Mouse (Mus musculus) leukemia stem cell, adult 10-12 weeks (primary cell): ENCODE results near the gene Gm48551. TPM values are rescaled to one million over a fixed set of nuclear protein-coding genes. Genes with fewer than 3 reads are reported as not detected.

Experiments
- polyA plus RNA-seq: library from polyadenylated mRNA; stranded (reverse); fragments of >175 nt; gene quantifications from 2 replicates; pipeline ENCODE4 v1.2.3, GENCODE M21; 2012; ENCODE audit warnings: low replicate concordance

Gene Gm48551
- 0.33 and 0.42 TPM in 2 replicates for polyA plus RNA-seq

DNA sequence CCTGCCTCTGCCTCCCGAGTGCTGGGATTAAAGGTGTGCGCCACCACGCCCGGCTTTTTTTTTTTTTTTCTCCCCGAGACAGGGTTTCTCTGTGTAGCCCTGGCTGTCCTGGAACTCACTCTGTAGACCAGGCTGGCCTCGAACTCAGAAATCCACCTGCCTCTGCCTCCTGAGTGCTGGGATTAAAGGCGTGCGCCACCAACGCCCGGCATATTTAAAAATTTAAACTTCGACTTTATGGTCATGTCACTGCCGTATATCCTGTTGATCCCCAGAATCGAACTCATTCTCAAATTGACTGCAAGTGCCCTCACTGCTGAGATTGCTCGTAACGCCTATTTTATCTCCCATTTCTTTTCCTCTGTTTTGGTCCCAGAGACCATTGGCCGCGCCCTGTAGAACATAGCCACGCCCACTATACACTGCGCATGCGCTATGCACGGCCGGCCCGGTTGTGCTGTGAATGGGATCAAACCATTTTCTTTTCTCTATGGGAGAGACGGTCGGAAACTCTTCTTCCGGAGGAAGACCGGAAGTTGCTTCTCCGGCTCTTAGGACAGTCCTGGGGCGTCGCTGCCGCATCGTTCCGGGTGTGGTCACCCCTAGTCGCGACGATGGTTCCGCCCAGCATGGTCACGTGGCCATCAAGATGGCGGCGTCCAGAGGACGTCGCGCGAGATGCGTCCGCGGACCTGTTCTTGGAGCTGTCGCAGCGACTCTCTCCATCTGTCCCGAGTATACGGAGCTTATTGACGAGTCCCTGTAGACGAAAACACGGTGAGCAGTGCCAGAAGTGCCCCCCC is at the start of gene Gm48551, which contains the start of gene Dohh:
TSS of gene Gm48551 (plus strand) at position 665 of the 803 bp plus-strand sequence.
TSS of gene Dohh (plus strand) at position 627 of the 803 bp plus-strand sequence.

DNA sequence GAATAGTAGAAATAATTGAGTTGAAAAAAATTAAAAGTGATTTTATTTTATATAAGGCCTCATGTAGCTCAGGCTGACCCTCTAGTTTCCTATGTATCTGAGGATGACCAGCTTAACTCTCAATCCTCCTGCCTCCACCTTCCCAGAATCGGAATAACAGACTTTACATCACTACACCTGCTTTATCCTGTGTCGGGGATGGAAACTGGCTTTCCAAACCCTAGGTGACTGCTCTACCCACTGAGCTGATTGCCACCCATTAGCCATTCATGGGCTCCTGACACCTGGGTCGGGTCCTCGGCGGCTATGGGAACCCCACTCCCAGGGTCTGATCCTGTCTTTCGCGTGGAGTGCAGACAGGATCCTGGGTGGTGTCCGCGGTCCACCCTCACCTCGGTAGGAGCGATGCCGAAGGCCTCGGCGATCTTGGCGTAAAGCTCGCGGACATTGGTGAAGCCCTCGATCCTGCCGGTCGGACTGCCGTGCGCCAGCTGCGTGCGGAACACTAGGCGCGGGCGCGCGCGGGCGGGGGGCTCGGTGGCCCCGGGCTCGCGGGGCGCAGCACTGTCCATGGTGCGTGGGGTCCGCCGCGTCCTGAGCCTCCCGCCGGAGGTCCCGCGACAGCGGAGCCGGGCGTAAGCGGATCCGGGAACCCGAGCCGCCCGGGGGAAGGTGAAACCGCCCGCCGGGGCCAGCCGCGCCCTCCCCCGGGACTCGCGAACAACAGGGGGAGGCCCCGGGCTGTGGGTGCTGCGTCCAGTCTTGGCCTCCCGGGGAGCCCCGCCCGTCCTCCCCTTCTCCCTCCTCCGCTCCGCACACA is 41.4 kb upstream of the Gm48551 start, which contains the start of gene Gipc3:
TSS of gene Gipc3 (minus strand) at position 581 of the 820 bp plus-strand sequence.

DNA sequence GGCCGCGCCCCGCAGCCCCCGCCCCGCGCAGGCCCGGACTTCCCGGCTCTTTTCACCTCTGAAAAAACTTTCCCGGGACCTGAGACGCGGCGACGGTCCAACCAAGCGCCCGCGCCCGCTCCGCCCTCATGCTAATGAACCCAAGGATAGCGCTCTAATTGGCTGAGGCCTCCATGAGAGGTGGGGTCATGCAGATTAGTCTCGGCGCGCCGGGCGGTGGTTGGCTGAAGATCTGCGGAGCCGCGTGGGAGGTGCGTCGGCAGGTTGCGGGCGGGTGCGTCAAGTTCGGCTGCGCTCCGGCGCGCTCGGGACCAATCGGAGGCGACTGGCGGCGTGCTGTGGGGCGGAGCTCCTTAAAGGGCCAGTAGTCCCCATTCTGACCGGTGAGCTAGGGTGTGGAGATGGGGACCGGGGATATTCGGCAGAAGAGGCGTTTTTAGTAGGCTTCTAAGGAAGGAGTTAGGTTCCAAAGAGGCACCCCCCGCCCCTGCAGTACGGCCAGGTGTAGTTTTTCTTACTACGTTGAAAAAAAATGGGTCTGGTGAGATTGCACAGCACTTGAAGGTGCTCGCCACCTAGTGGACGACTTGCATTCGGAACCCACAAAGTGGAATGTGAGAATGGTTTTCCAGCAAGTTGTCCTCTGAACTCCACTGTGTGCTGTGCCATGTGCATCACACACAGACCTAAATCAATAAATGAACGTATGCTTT is 33.8 kb upstream of the Gm48551 start, which contains the start of gene Hmg20b:
TSS of gene Hmg20b (minus strand) at position 130 of the 713 bp plus-strand sequence.

GRCm38 (mm10) chr10:81356991-81357844 is 27.0 kb upstream of the Gm48551 start, which contains the start of gene Mfsd12:
Mfsd12 (plus strand) TSS chr10:81357491.

DNA sequence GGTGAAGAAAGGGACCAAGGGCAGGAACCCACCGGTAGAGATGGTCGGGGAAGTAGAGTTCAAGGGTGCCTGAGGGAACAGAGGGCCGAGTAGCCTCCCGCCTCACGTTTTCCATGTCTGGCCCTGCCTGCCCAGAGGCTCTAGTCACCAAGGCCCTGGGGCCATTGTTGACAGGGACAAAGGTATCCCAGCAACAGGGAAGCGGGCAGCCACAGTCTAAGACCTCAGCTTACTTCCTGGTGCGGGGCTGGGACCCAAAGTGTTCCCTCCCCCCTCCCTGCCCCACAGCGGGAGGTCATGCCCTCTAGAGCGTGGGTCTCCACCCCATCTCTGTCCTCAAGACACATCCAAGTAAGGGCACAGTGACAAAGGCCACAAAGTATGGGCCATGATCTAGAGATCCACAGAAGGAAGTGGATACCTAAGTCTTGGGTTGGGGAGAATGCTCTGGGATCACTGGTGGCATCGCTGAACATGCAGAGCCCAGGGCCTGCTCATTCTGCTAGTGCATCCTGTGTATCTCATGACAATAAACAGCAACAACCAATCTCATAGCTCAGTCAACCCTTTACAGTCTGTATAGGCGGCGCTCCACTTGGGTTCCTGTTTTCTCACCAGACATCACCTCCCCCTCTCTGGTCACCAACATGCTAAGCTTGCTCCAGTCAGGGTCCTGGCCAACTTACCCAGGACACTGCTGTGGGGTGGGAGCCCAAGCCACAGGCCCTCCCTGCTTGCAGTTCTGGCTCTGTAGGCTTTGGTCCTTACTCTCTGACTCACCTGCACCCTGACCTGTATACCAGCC is 18.4 kb upstream of the Gm48551 start, which contains the start of gene 4930404N11Rik:
TSS of gene 4930404N11Rik (minus strand) at position 145 of the 805 bp plus-strand sequence.

DNA sequence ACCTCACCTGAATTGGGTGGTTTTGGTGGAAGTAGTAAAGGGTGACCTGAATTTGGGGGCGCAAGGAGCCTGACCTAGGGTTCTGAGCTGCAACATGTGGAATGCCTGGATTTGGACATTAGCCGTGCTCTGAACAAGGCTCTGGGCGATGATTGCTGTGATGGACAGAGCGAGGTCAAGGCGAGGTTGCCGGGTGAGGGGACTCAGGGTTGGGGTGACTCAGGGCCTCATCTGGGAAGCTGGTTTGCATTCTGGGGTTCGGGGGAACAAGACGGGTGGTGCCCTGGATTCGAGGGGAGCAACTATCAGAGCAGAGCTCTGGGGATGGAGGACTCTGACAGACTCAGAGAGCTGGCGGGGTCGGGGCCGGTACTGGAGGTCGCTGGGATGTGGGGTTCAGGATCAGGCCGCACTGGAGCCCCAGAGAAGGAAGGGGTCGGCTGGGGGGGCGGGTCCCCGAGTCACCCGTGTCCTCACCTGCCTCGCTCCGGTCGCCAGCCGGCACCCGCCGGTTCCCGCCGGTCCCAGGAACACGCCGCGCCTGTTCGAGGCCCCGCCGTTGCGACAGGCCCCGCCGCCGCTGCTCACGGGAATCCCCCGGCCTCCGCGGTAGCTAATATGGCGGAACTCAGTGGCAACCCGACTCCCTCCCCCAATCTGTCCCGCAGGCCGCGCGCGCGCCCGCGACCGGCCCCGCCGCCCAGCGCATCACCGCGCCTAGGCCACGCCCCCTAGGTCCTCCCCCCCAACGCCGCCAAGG is 6.3 kb upstream of the Gm48551 start, which contains the start of gene Fzr1:
TSS of gene Fzr1 (minus strand) at position 724 of the 760 bp plus-strand sequence.

DNA sequence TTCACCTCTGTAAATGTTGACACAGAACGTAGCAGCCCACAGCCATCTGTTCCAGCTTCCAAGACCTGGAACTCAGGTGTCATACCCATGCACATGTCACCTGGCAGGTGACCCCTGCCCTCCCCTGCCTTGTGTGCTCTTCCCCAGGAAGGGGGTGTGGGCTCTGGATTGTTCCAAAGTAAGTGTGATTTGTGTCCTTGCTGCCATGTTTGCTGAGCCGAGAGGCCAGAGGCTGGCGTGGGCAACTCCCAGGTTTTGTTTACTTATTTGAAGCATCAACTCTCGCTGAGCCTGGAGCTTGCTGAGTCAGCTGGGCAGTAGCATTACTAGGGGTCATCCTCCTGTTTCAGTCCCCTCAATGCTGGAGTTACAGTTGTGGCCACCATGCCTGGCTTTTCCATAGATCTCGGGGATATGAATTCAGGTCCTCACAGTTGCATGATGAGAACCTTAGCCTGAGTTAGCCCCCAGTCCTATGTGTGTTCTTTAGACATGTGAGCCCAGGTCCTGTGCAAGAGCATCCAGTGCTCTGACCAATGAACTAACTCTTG is 4.3 kb downstream of the Gm48551 start, which contains the start of gene Gm48552:
TSS of gene Gm48552 (plus strand) at position 501 of the 551 bp plus-strand sequence.

GRCm38 (mm10) chr10:81392781-81393185 is 8.5 kb downstream of the Gm48551 start, which contains the start of gene Smim24:
Smim24 (plus strand) TSS chr10:81393051.

Other genes with a start within 250 kb of the Gm48551 start
- gene Zbtb7a, start 249.2 kb upstream of the Gm48551 start, polyA plus RNA-seq, result 295 and 321 TPM in 2 replicates
- gene Pias4, start 216.5 kb upstream of the Gm48551 start, polyA plus RNA-seq, result 90.2 and 186 TPM in 2 replicates
- 344 and 2,489 TPM in 2 replicates for gene Eef2, start 207.8 kb upstream of the Gm48551 start, polyA plus RNA-seq
- 53.3 and 169 TPM in 2 replicates for gene Dapk3, start 201.5 kb upstream of the Gm48551 start, polyA plus RNA-seq
- not detected in 2 replicates for gene 4930442H23Rik, start 200.6 kb upstream of the Gm48551 start, polyA plus RNA-seq
- not detected in 2 replicates for gene Nmrk2, start 182.4 kb upstream of the Gm48551 start, polyA plus RNA-seq
- 0.09 and 0.16 TPM in 2 replicates for gene Atcay, start 153.6 kb upstream of the Gm48551 start, polyA plus RNA-seq
- 1.6 and 1.7 TPM in 2 replicates for gene Zfr2, start 151.3 kb upstream of the Gm48551 start, polyA plus RNA-seq
- 4.8 and 18.9 TPM in 2 replicates for gene Matk, start 131.5 kb upstream of the Gm48551 start, polyA plus RNA-seq
- 351 and 433 TPM in 2 replicates for gene Mrpl54, start 117.5 kb upstream of the Gm48551 start, polyA plus RNA-seq
- gene Apba3, start 117.5 kb upstream of the Gm48551 start, polyA plus RNA-seq, result 147 and 155 TPM in 2 replicates
- gene Tjp3, start 92.9 kb upstream of the Gm48551 start, polyA plus RNA-seq, result 2.4 and 5.3 TPM in 2 replicates
- 189 and 253 TPM in 2 replicates for gene Pip5k1c, start 91.5 kb upstream of the Gm48551 start, polyA plus RNA-seq
- 67.6 and 96.5 TPM in 2 replicates for gene Cactin, start 63.4 kb upstream of the Gm48551 start, polyA plus RNA-seq
- 3.7 and 8.0 TPM in 2 replicates for gene Tbxa2r, start 55.7 kb upstream of the Gm48551 start, polyA plus RNA-seq
- gene Gipc3, start 41.2 kb upstream of the Gm48551 start, polyA plus RNA-seq, result 1.3 and 2.0 TPM in 2 replicates
- 314 and 739 TPM in 2 replicates for gene Hmg20b, start 34.0 kb upstream of the Gm48551 start, polyA plus RNA-seq
- gene Mfsd12, start 27.0 kb upstream of the Gm48551 start, polyA plus RNA-seq, result 68.4 and 74.4 TPM in 2 replicates
- 10.6 and 16.6 TPM in 2 replicates for gene 4930404N11Rik, start 18.6 kb upstream of the Gm48551 start, polyA plus RNA-seq
- 99.5 and 103 TPM in 2 replicates for gene Fzr1, start 6.0 kb upstream of the Gm48551 start, polyA plus RNA-seq
- 206 and 254 TPM in 2 replicates for gene Dohh, start within 50 bp of the Gm48551 start, polyA plus RNA-seq
- 3.7 and 10.5 TPM in 2 replicates for gene Gm48552, start 4.5 kb downstream of the Gm48551 start, polyA plus RNA-seq
- gene Smim24, start 8.6 kb downstream of the Gm48551 start, polyA plus RNA-seq, result 0.68 and 2.2 TPM in 2 replicates
- 206 and 375 TPM in 2 replicates for gene Nfic, start 71.2 kb downstream of the Gm48551 start, polyA plus RNA-seq
- 0.23 and 0.60 TPM in 2 replicates for gene Celf5, start 98.2 kb downstream of the Gm48551 start, polyA plus RNA-seq
- 296 and 494 TPM in 2 replicates for gene Ncln, start 111.9 kb downstream of the Gm48551 start, polyA plus RNA-seq
- gene S1pr4, start 115.7 kb downstream of the Gm48551 start, polyA plus RNA-seq, result 34.9 and 78.0 TPM in 2 replicates
- 30.2 and 35.0 TPM in 2 replicates for gene Gna15, start 139.8 kb downstream of the Gm48551 start, polyA plus RNA-seq
- 21.9 and 22.6 TPM in 2 replicates for gene Gna11, start 160.7 kb downstream of the Gm48551 start, polyA plus RNA-seq
- 1,673 and 2,193 TPM in 2 replicates for gene Aes, start 175.0 kb downstream of the Gm48551 start, polyA plus RNA-seq
- gene Tle2, start 190.1 kb downstream of the Gm48551 start, polyA plus RNA-seq, result 4.1 and 5.9 TPM in 2 replicates
- 1.3 and 9.1 TPM in 2 replicates for gene Tle6, start 216.6 kb downstream of the Gm48551 start, polyA plus RNA-seq
- 0.33 and 0.99 TPM in 2 replicates for gene BC025920, start 221.8 kb downstream of the Gm48551 start, polyA plus RNA-seq
- gene Sirt6, start 243.3 kb downstream of the Gm48551 start, polyA plus RNA-seq, result 83.0 and 132 TPM in 2 replicates
- gene Ankrd24, start 244.1 kb downstream of the Gm48551 start, polyA plus RNA-seq, result 8.5 and 13.2 TPM in 2 replicates